Mouse (Mus musculus): ENCODE results near the gene Trmt1l. TPM values are rescaled to one million over a fixed set of nuclear protein-coding genes. Genes with fewer than 3 reads are reported as not detected.
"Not testable (repeated sequence)": the region's sequence is repeated elsewhere in the genome, so short reads cannot be mapped to it uniquely, and the experiment has no call there.

Trmt1l gene
- polyA plus RNA-seq, 1 experiment from 2014 or later = 27.9 TPM

GRCm38 (mm10) chr1:151464914-151465313 lies 36.6 kb downstream of the Trmt1l start:
- H3K9me3 ChIP-seq (replicated peaks; ENCODE audit: low read length) = no peaks in the 10 kb centered on the region
- H3K4me1 ChIP-seq (replicated peaks; ENCODE audit: insufficient read depth, low read length) = no peaks in the 10 kb centered on the region
- no peak for ATAC-seq (replicated peaks; ENCODE audit: low FRiP score, low read depth)
- no peak overlapping the region for H3K9ac ChIP-seq (ENCODE audit: low read depth, low read length)
- no peak overlapping the region for H3K4me3 ChIP-seq (replicated peaks; ENCODE audit: low read depth, low read length)
- WGBS = 28% methylated on average over 4 of the region's 4 CpGs
- H3K27me3 ChIP-seq (ENCODE audit: insufficient read depth, low read length) = no peaks in the 10 kb centered on the region
- no peak overlapping the region for H3K4me2 ChIP-seq (ENCODE audit: low read length)
- no peak overlapping the region for H3K27ac ChIP-seq
- no peak for TF ChIP-seq CTCF (IDR thresholded peaks at IDR 0.05; ENCODE audit: low read depth)
- no peak for DNase-seq (ENCODE audit: low spot score)
- H3K36me3 ChIP-seq (ENCODE audit: insufficient read depth, low read length) = 0 out of 2 replicates have a peak, but pooled peaks cover 8% of the 10 kb centered on the region

- H3K36me3 ChIP-seq (ENCODE audit: insufficient read depth, low read length) = 0 out of 2 replicates have a peak, but pooled peaks cover 6% of the 10 kb centered on the region
- no peaks in the 10 kb centered on the region for H3K27me3 ChIP-seq (ENCODE audit: insufficient read depth, low read length)
- H3K4me2 ChIP-seq (ENCODE audit: low read length) = no peak overlapping the region
- no peaks in the 10 kb centered on the region for H3K9me3 ChIP-seq (replicated peaks; ENCODE audit: low read length)
- H3K27ac ChIP-seq = no peak overlapping the region
- 78% methylated on average over 4 of the region's 4 CpGs for WGBS
- no peaks in the 10 kb centered on the region for H3K4me1 ChIP-seq (replicated peaks; ENCODE audit: insufficient read depth, low read length)
- no peak overlapping the region for H3K9ac ChIP-seq (ENCODE audit: low read depth, low read length)
- no peak for TF ChIP-seq CTCF (IDR thresholded peaks at IDR 0.05; ENCODE audit: low read depth)
- DNase-seq (ENCODE audit: low spot score) (no peak), ATAC-seq (replicated peaks; ENCODE audit: low FRiP score, low read depth) (no peak)
- H3K4me3 ChIP-seq (replicated peaks; ENCODE audit: low read depth, low read length) = no peak overlapping the region
Observed at GRCm38 (mm10) chr1:151466571-151466970, 38.2 kb downstream of the Trmt1l start.

- ATAC-seq (replicated peaks; ENCODE audit: low FRiP score, low read depth) (no peak), DNase-seq (ENCODE audit: low spot score) (no peak)
- no peak for TF ChIP-seq CTCF (IDR thresholded peaks at IDR 0.05; ENCODE audit: low read depth)
- Histone ChIP-seq H3K27ac (no peak overlapping the region), H3K4me1 (replicated peaks; ENCODE audit: insufficient read depth, low read length) (no peaks in the 10 kb centered on the region), H3K9ac (ENCODE audit: low read depth, low read length) (no peak overlapping the region), H3K36me3 (ENCODE audit: insufficient read depth, low read length) (peaks cover 38% of the 10 kb centered on the region), H3K4me2 (ENCODE audit: low read length) (no peak overlapping the region), H3K27me3 (ENCODE audit: insufficient read depth, low read length) (no peaks in the 10 kb centered on the region), H3K4me3 (replicated peaks; ENCODE audit: low read depth, low read length) (no peak overlapping the region), H3K9me3 (replicated peaks; ENCODE audit: low read length) (no peaks in the 10 kb centered on the region)
- WGBS = 46% methylated on average over 7 of the region's 7 CpGs
Observed at GRCm38 (mm10) chr1:151471429-151471828, 43.1 kb downstream of the Trmt1l start.

- DNase-seq (ENCODE audit: low spot score); H3K9me3 ChIP-seq (replicated peaks; ENCODE audit: low read length); H3K4me2 ChIP-seq (ENCODE audit: low read length); H3K4me1 ChIP-seq (replicated peaks; ENCODE audit: insufficient read depth, low read length); ATAC-seq (replicated peaks; ENCODE audit: low FRiP score, low read depth); H3K27me3 ChIP-seq (ENCODE audit: insufficient read depth, low read length); H3K4me3 ChIP-seq (replicated peaks; ENCODE audit: low read depth, low read length); H3K9ac ChIP-seq (ENCODE audit: low read depth, low read length); H3K27ac ChIP-seq: not testable (repeated sequence)
- H3K36me3 ChIP-seq (ENCODE audit: insufficient read depth, low read length) = peaks cover 38% of the 10 kb centered on the region
- 91% methylated on average over 8 of the region's 8 CpGs for WGBS
Observed at GRCm38 (mm10) chr1:151472386-151472785, 44.0 kb downstream of the Trmt1l start.

GRCm38 (mm10) chr1:151482497-151482896 lies 54.2 kb downstream of the Trmt1l start:
- H3K4me2 ChIP-seq (ENCODE audit: low read length) = no peak overlapping the region
- H3K4me3 ChIP-seq (replicated peaks; ENCODE audit: low read depth, low read length) = no peak overlapping the region
- no peaks in the 10 kb centered on the region for H3K27me3 ChIP-seq (ENCODE audit: insufficient read depth, low read length)
- WGBS = 93% methylated on average over 1 of the region's 1 CpGs
- TF ChIP-seq CTCF (IDR thresholded peaks at IDR 0.05; ENCODE audit: low read depth) = no peak
- H3K9me3 ChIP-seq (replicated peaks; ENCODE audit: low read length) = no peaks in the 10 kb centered on the region
- no peak for DNase-seq (ENCODE audit: low spot score)
- ATAC-seq (replicated peaks; ENCODE audit: low FRiP score, low read depth) = no peak
- peaks cover 7% of the 10 kb centered on the region; the same call in 1 of the 2 replicates for H3K4me1 ChIP-seq (replicated peaks; ENCODE audit: insufficient read depth, low read length)
- 0 out of 2 replicates have a peak, but pooled peaks cover 4% of the 10 kb centered on the region for H3K36me3 ChIP-seq (ENCODE audit: insufficient read depth, low read length)
- H3K27ac ChIP-seq = no peak overlapping the region
- H3K9ac ChIP-seq (ENCODE audit: low read depth, low read length) = no peak overlapping the region

GRCm38 (mm10) chr1:151483568-151483967 lies 55.2 kb downstream of the Trmt1l start:
- Histone ChIP-seq H3K36me3 (ENCODE audit: insufficient read depth, low read length) (0 out of 2 replicates have a peak, but pooled peaks cover 4% of the 10 kb centered on the region), H3K9me3 (replicated peaks; ENCODE audit: low read length) (no peaks in the 10 kb centered on the region), H3K27ac (no peak overlapping the region), H3K9ac (ENCODE audit: low read depth, low read length) (no peak overlapping the region), H3K4me3 (replicated peaks; ENCODE audit: low read depth, low read length) (no peak overlapping the region), H3K27me3 (ENCODE audit: insufficient read depth, low read length) (no peaks in the 10 kb centered on the region), H3K4me2 (ENCODE audit: low read length) (no peak overlapping the region), H3K4me1 (replicated peaks; ENCODE audit: insufficient read depth, low read length) (peaks cover 7% of the 10 kb centered on the region; the same call in 1 of the 2 replicates)
- no peak for DNase-seq (ENCODE audit: low spot score)
- 0 out of 2 replicates have a peak, but pooled peaks have one; percentile 13 for ATAC-seq (replicated peaks; ENCODE audit: low FRiP score, low read depth)
- peak; percentile 60 for TF ChIP-seq CTCF (IDR thresholded peaks at IDR 0.05; ENCODE audit: low read depth)
- WGBS = 71% methylated on average over 1 of the region's 1 CpGs

GRCm38 (mm10) chr1:151484754-151485153 lies 56.4 kb downstream of the Trmt1l start:
- Histone ChIP-seq H3K27ac (no peak overlapping the region), H3K4me2 (ENCODE audit: low read length) (no peak overlapping the region), H3K4me3 (replicated peaks; ENCODE audit: low read depth, low read length) (no peak overlapping the region), H3K4me1 (replicated peaks; ENCODE audit: insufficient read depth, low read length) (peaks cover 7% of the 10 kb centered on the region; the same call in 1 of the 2 replicates), H3K36me3 (ENCODE audit: insufficient read depth, low read length) (0 out of 2 replicates have a peak, but pooled peaks cover 4% of the 10 kb centered on the region), H3K9ac (ENCODE audit: low read depth, low read length) (no peak overlapping the region), H3K9me3 (replicated peaks; ENCODE audit: low read length) (no peaks in the 10 kb centered on the region), H3K27me3 (ENCODE audit: insufficient read depth, low read length) (no peaks in the 10 kb centered on the region)
- TF ChIP-seq CTCF (IDR thresholded peaks at IDR 0.05; ENCODE audit: low read depth) = no peak
- DNase-seq (ENCODE audit: low spot score) (no peak), ATAC-seq (replicated peaks; ENCODE audit: low FRiP score, low read depth) (no peak)
- 71% methylated on average over 5 of the region's 5 CpGs for WGBS
